Mouse (Mus musculus) liver, postnatal 0 days (tissue): Measurements from ENCODE around the gene Trim28.

Experiments used
- CTCF ChIP-seq: sonication (generic); IDR thresholded peaks from 2 replicates; pipeline ENCODE4 v1.5.1; 2016; ENCODE audit warnings: antibody characterized with exemption, low read depth
- EP300 ChIP-seq: IDR thresholded peaks from 2 replicates; pipeline ENCODE4 v1.6.1; 2016; ENCODE audit warnings: antibody characterized with exemption, low read depth, mild to moderate bottlenecking

DNA sequence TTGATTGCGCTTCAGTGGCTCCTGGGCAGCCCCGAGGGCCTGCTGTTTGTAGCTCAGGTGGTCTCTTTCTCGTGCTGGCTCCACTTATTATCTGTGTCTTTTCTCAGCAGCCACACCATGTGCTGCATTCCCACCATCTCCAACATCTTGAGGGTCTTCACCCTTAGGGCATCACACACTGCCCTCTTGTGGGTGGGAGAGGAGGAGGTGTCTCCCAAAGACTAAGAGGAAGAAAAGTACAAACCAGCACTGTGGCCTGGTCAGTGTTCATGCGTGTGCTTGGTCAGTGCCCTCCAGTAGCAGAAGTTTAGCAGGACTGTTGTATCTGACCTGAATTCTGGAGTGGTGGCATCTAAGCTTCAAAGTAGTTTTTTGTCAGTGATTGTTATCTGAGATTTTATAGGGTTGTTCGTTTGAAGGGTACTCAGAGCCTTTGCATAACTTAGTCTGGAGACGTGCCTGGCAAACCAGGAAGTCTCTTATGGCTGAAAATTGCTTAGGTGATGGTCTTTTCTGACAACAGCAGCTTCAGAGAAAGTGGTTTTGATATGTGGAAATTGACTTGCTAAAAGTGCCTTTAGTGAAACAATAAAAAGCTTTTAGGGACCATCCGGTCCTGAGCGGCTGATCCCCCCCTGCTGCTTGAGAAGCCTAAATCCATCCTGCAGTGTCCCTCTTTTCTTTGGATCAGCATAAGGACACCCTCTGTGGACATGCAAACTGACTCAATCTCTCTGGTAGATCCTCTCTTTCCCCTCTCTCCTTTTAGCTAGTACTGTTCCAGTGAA, 58.2 kb downstream of the Trim28 start:
- TF ChIP-seq CTCF (peak; percentile 41), EP300 (no peak)
